Mouse (Mus musculus): ENCODE data around the gene Dbn1. TPM values are rescaled to one million over a fixed set of nuclear protein-coding genes. Genes with fewer than 3 reads are reported as not detected.
A peak's percentile ranks its signal among the peaks of the same experiment; 100 is the strongest.

Dbn1 gene
- polyA plus RNA-seq (2015; fragmentation: Nextera tagmentation; extraction: Ambion mirVana), result 88.4 and 91.2 TPM in 2 replicates

GRCm38 (mm10) chr13:55487578-55488498 is at the start of gene Dbn1:
Gene Dbn1 (minus strand): TSS chr13:55488111.
- ATAC-seq, result peak; percentile 86
- Histone ChIP-seq H3K9me3 (ENCODE audit: control insufficient read depth, low read length) (no peaks in the 10 kb centered on the region), H3K4me3 (ENCODE audit: low read length) (peak within 1 kb of the TSS; percentile 84), H3K36me3 (ENCODE audit: control insufficient read depth, insufficient read depth, low read length) (no peaks in the 10 kb centered on the region), H3K9ac (ENCODE audit: low read depth, low read length) (peak within 1 kb of the TSS; percentile 92), H3K4me2 (ENCODE audit: low read depth, low read length) (peak within 1 kb of the TSS; percentile 96), H3K4me1 (ENCODE audit: control insufficient read depth, insufficient read depth, low read length) (peaks cover 31% of the 10 kb centered on the region), H3K27ac (ENCODE audit: low read length) (peak within 1 kb of the TSS; percentile 83), H3K27me3 (replicated peaks; ENCODE audit: control insufficient read depth, insufficient read depth, low read length) (no peaks in the 10 kb centered on the region)
- WGBS, result 3% methylated on average over 53 of the region's 83 CpGs

DNA sequence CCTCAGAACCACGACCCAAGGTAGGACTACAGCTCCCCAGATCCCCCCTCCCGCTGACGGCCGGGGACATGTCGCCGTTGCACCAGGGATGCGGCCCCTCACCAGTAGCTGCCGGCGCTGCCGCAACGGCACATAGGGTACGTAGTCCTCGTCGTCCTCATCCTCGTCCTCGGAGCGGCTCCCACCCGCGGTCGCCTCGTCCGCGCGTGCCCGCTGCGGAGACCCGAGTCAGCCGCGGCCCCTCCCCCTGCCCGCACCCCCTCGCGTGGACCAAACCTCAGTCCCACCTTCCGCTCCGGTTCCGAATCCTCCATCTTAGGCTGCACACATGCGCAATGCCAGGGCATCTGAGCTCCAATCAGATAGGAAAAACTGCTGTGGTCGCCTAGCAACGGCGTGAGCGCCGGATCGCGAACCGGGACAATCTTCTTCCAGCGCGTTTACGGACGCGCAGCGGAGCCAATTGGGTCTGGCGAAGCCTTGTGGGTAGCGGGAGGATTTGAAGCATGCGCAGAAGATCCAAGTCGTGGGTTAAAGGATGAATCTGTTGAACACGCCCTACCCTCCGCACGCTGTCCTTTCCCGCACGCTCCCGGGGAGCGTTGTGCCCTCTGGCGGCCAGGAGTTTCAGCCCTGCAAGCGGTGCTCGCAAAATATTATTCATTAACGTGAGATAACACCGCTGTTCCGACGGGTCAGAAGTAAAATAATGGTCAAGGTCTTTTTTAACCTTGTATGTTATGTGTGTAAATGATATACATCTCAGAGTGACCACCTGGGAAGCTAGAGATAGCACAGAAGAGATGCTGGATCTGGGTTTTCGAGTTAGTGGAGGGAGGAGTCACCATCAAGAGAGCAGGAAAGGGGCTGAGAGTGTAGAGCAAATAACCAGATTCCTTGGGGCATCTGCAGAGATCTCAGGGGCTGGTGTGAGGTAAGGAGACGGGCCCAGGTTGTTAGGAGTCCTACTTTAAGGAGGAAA is 48.6 kb upstream of the Dbn1 start, which contains the start of gene Ddx41:
Gene Ddx41, minus strand, starts transcription at position 465 of the 982 bp plus-strand sequence.
- Histone ChIP-seq H3K4me1 (ENCODE audit: control insufficient read depth, insufficient read depth, low read length) (peaks cover 14% of the 10 kb centered on the region), H3K27ac (ENCODE audit: low read length) (0 out of 2 replicates have a peak within 1 kb of the TSS, but pooled peaks have one; percentile 21)
- WGBS, result under 1% methylated on average over 70 of the region's 70 CpGs

GRCm38 (mm10) chr13:55535796-55536193 is 47.9 kb upstream of the Dbn1 start:
- Histone ChIP-seq H3K27me3 (replicated peaks; ENCODE audit: control insufficient read depth, insufficient read depth, low read length) (no peaks in the 10 kb centered on the region), H3K4me3 (ENCODE audit: low read length) (peak overlapping the region; percentile 91), H3K4me1 (ENCODE audit: control insufficient read depth, insufficient read depth, low read length) (peaks cover 14% of the 10 kb centered on the region), H3K27ac (ENCODE audit: low read length) (no peak overlapping the region), H3K36me3 (ENCODE audit: control insufficient read depth, insufficient read depth, low read length) (peaks cover 21% of the 10 kb centered on the region), H3K4me2 (ENCODE audit: low read depth, low read length) (peak overlapping the region; percentile 88), H3K9ac (ENCODE audit: low read depth, low read length) (peak overlapping the region; percentile 86), H3K9me3 (ENCODE audit: control insufficient read depth, low read length) (no peaks in the 10 kb centered on the region)
- 13% methylated on average over 17 of the region's 17 CpGs for WGBS
- ATAC-seq, result peak; percentile 21; the same call in 1 of the 2 replicates

More for the DNA sequence above, 48.6 kb upstream of the Dbn1 start, which contains the start of gene Ddx41:
- ATAC-seq, result peak; percentile 99
- H3K9ac ChIP-seq (ENCODE audit: low read depth, low read length), result peak within 1 kb of the TSS; percentile 86
- H3K27me3 ChIP-seq (replicated peaks; ENCODE audit: control insufficient read depth, insufficient read depth, low read length), result no peaks in the 10 kb centered on the region
- H3K4me3 ChIP-seq (ENCODE audit: low read length), result peak within 1 kb of the TSS; percentile 91
- peak within 1 kb of the TSS; percentile 88 for H3K4me2 ChIP-seq (ENCODE audit: low read depth, low read length)
- H3K9me3 ChIP-seq (ENCODE audit: control insufficient read depth, low read length), result no peaks in the 10 kb centered on the region
- peaks cover 17% of the 10 kb centered on the region for H3K36me3 ChIP-seq (ENCODE audit: control insufficient read depth, insufficient read depth, low read length)

DNA sequence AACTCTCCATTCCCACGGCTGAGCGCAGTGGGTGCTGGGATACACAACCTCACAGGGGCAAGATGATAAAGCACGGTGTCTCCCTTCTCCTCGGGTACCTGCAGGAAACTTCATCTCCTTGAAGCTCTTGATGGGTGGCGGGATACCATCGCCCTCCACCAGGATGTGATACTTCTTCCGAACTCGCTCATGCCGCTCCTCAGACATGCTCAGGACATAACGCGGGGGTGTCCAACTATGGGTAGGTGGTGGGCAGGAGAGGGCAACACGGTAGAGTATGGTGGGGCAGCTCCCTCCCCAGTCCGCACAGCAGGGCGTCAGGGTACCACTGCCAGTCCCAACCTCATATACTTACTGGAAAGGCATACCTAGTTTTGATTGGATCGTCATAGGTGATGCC is 47.3 kb upstream of the Dbn1 start:
- Histone ChIP-seq H3K27ac (ENCODE audit: low read length) (no peak overlapping the region), H3K36me3 (ENCODE audit: control insufficient read depth, insufficient read depth, low read length) (peaks cover 26% of the 10 kb centered on the region), H3K9me3 (ENCODE audit: control insufficient read depth, low read length) (no peaks in the 10 kb centered on the region), H3K9ac (ENCODE audit: low read depth, low read length) (peak overlapping the region; percentile 86; the same call in 1 of the 2 replicates), H3K4me1 (ENCODE audit: control insufficient read depth, insufficient read depth, low read length) (peaks cover 14% of the 10 kb centered on the region), H3K4me3 (ENCODE audit: low read length) (peak overlapping the region; percentile 91), H3K4me2 (ENCODE audit: low read depth, low read length) (peak overlapping the region; percentile 88), H3K27me3 (replicated peaks; ENCODE audit: control insufficient read depth, insufficient read depth, low read length) (no peaks in the 10 kb centered on the region)
- WGBS, result 94% methylated on average over 15 of the region's 15 CpGs
- ATAC-seq, result no peak

GRCm38 (mm10) chr13:55529198-55529915 is 41.4 kb upstream of the Dbn1 start, which contains the start of gene Dok3:
Gene Dok3 (minus strand): TSS chr13:55529296.
- H3K9ac ChIP-seq (ENCODE audit: low read depth, low read length), result no peak within 1 kb of the TSS
- no peak within 1 kb of the TSS for H3K4me2 ChIP-seq (ENCODE audit: low read depth, low read length)
- no peaks in the 10 kb centered on the region for H3K4me1 ChIP-seq (ENCODE audit: control insufficient read depth, insufficient read depth, low read length)
- ATAC-seq, result 0 out of 2 replicates have a peak, but pooled peaks have one; percentile 34
- 80% methylated on average over 8 of the region's 8 CpGs for WGBS
- H3K36me3 ChIP-seq (ENCODE audit: control insufficient read depth, insufficient read depth, low read length), result peaks cover 30% of the 10 kb centered on the region
- no peaks in the 10 kb centered on the region for H3K9me3 ChIP-seq (ENCODE audit: control insufficient read depth, low read length)
- no peak within 1 kb of the TSS for H3K4me3 ChIP-seq (ENCODE audit: low read length)
- no peaks in the 10 kb centered on the region for H3K27me3 ChIP-seq (replicated peaks; ENCODE audit: control insufficient read depth, insufficient read depth, low read length)
- no peak within 1 kb of the TSS for H3K27ac ChIP-seq (ENCODE audit: low read length)

- 81% methylated on average over 18 of the region's 18 CpGs for WGBS
- Histone ChIP-seq H3K36me3 (ENCODE audit: control insufficient read depth, insufficient read depth, low read length) (peaks cover 26% of the 10 kb centered on the region), H3K4me1 (ENCODE audit: control insufficient read depth, insufficient read depth, low read length) (no peaks in the 10 kb centered on the region), H3K9ac (ENCODE audit: low read depth, low read length) (no peak overlapping the region), H3K4me2 (ENCODE audit: low read depth, low read length) (no peak overlapping the region), H3K4me3 (ENCODE audit: low read length) (no peak overlapping the region), H3K27me3 (replicated peaks; ENCODE audit: control insufficient read depth, insufficient read depth, low read length) (no peaks in the 10 kb centered on the region), H3K27ac (ENCODE audit: low read length) (no peak overlapping the region), H3K9me3 (ENCODE audit: control insufficient read depth, low read length) (no peaks in the 10 kb centered on the region)
- no peak for ATAC-seq
These were observed 40.2 kb upstream of the Dbn1 start for GRCm38 (mm10) chr13:55527834-55528772.

GRCm38 (mm10) chr13:55527212-55527611 is 39.3 kb upstream of the Dbn1 start:
- H3K4me3 ChIP-seq (ENCODE audit: low read length), result no peak overlapping the region
- ATAC-seq, result no peak
- no peak overlapping the region for H3K27ac ChIP-seq (ENCODE audit: low read length)
- no peaks in the 10 kb centered on the region for H3K27me3 ChIP-seq (replicated peaks; ENCODE audit: control insufficient read depth, insufficient read depth, low read length)
- H3K4me2 ChIP-seq (ENCODE audit: low read depth, low read length), result no peak overlapping the region
- H3K9ac ChIP-seq (ENCODE audit: low read depth, low read length), result no peak overlapping the region
- H3K9me3 ChIP-seq (ENCODE audit: control insufficient read depth, low read length), result no peaks in the 10 kb centered on the region
- 85% methylated on average over 16 of the region's 16 CpGs for WGBS
- H3K36me3 ChIP-seq (ENCODE audit: control insufficient read depth, insufficient read depth, low read length), result peaks cover 21% of the 10 kb centered on the region
- H3K4me1 ChIP-seq (ENCODE audit: control insufficient read depth, insufficient read depth, low read length), result no peaks in the 10 kb centered on the region

Data from intestine, embryonic 16.5 days (tissue).